Mouse (Mus musculus) cerebral cortex, adult 2 months (tissue): ENCODE results near the gene Map4k2.

ENCODE experiments used
- WGBS: fragments of 180-500 bp; shearing (Covaris S2); methylation state at CpG from one replicate; pipeline ENCODE4 v1.1.7; 2018; 5-methylcytosine and 5-hydroxymethylcytosine counted together

The Map4k2 gene

DNA sequence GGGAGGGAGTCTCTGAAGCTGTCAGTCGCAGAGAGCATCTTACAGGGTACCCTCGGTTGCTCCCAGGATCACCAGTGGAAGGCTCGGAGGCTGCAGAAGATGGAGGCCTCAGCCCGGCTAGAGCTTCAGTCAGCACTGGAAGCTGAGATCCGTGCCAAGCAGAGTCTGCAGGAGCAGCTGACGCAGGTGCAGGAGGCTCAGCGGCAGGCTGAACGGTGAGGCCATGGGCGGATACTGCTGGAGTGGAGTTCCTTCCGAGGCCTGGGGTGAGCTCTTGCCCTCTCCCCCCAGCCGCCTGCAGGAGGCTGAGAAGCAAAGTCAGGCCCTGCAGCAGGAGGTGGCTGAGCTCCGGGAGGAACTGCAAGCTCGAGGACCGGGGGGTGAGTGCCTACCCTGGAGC, 25.4 kb upstream of the Map4k2 start:
- 79% methylated on average over 14 of the region's 14 CpGs for WGBS

DNA sequence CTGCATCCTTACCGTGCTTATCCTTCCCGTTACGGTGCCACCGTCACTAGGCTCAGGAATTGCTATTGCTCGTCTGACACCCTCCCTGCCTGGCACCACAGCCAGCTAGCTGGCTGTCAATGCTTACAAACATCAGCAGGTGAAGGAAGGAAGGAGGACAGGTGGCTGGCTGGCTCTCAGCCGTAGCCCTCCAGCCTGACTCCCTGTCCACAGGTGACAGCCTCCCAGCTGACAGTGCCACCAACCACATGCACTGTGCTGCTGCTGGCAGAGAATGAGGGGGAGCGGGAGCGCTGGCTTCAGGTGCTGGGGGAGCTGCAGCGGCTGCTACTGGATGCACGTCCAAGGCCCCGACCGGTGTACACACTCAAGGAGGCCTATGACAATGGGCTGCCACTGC, 22.8 kb upstream of the Map4k2 start:
- WGBS: 90% methylated on average over 12 of the region's 12 CpGs

DNA sequence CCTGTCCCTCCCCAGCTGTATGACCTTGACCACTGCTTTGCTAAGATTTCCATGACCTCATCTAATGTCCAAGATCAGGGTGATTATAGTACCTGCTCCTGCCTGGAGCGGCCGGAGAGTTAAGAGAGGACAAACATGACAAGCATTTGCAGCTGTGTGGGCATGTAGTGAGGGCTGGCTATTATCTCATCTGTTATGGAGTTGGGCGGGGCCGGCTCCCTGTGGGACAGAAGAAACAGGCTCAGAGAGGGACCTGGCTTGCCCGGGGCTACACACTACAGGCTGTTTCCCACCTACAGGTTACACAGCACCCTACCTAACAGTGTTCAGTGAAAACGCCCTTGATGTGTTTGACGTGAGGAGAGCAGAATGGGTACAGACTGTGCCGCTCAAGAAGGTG, 19.6 kb upstream of the Map4k2 start:
- WGBS: 87% methylated on average over 8 of the region's 8 CpGs

DNA sequence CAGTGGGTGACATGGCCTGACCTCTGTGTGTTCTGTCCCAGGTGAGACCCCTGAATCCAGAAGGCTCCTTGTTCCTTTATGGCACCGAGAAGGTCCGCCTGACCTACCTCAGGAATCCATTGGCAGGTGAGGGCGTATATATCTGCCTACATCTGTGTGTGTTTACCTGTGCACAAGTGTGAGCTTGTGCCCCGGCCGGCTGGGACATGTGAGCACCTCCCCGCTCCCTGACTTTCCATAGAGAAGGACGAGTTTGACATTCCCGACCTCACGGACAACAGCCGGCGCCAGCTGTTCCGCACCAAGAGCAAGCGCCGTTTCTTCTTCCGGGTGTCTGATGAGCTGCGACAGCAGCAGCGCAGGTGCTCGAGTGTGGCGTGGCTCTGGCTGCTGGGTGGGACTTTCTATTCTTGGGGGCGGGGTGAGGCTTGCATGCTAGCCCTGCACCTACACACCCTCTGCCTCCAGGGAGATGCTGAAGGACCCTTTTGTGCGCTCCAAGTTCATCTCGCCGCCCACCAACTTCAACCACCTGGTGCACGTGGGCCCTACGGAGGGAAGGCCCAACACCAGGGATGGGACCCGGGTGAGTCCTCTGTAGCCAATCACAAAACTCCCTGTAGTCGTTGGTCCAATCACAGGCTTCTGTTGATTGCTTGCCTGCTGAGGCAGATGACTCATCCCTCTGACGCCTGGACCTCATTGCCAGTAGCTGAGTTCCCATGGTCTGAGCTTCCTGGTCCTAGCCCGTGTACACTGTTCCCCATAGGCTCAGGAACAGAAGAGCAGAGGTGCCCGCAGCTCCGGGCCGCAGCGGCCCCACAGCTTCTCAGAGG, 18.9 kb upstream of the Map4k2 start:
- 87% methylated on average over 33 of the region's 33 CpGs for WGBS

DNA sequence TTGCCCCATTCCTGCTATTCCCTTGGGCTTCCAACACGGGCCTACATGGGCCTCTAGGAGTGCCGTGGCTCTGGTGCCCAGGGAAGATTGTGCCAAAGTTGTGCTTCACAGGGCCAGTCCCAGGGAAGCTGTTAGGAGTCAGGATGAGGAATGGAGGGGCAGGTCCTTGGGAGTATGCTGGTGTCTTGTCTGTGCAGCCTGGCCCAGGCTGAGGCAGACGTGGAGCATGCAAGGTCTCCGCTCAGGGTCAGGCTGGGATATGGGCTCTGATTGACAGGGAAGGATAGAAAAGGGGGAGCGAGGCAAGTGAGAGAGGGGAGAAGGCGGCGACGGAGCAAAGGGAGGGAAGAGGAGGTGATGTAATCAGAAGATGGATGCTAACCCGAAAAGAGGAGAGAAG, 16.2 kb upstream of the Map4k2 start:
- 88% methylated on average over 9 of the region's 9 CpGs for WGBS

DNA sequence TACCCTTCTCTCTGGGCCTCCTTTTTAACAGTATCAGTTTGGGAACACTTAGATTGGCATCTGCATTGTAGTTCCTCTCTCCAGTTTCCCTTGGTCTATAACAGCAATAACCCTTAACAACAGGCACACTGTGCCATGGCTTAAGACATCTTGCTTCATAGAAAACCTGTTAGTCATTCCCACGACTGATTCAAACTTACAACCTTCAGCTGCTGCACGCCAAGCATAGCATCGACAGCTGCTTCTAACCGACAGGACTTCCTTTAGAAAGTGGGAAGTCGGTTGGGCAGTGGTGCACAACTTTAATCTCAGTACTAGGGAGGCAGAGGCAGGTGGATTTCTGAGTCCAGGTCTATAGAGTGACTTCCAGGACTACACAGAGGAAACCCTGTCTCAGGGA, 9.8 kb upstream of the Map4k2 start:
- WGBS: 46% methylated on average over 5 of the region's 5 CpGs

DNA sequence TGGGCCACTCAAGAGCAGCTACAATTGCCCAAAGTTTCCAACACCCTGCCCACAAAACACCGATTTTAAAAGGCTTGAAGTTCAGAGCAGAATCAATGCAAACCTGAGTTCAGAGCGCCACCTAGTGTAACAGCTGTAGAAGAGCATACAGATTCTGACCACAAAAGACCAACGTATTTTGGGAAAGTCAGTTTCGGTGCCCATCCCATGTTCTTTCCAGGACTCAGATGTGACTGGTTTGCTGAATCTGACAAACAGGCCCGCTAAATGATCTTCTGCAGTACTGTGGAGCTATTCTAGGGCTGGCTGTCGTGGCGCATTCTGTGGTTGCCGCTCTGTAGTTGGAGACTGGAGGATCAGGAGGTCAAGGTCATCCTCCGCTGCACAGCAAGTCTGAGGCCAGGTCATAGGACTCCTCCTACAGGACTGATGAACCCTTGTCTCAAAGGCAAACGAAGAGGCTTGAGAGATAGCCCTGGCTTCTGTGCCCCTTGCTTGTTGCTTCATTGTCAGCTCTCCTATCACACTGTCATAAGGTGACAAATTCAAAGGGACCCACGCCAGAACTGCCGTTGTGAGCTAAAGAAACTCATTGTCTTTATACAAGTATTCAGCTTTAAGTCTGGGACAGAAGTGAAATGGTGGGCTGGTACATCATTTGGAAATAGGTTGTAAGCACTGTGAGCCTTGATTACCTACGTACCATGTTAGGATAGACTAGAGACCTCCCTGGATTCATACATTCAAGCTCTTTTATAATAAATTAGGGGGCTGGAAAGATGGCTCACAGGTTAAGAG, 9.0 kb upstream of the Map4k2 start:
- 19% methylated on average over 13 of the region's 13 CpGs for WGBS

DNA sequence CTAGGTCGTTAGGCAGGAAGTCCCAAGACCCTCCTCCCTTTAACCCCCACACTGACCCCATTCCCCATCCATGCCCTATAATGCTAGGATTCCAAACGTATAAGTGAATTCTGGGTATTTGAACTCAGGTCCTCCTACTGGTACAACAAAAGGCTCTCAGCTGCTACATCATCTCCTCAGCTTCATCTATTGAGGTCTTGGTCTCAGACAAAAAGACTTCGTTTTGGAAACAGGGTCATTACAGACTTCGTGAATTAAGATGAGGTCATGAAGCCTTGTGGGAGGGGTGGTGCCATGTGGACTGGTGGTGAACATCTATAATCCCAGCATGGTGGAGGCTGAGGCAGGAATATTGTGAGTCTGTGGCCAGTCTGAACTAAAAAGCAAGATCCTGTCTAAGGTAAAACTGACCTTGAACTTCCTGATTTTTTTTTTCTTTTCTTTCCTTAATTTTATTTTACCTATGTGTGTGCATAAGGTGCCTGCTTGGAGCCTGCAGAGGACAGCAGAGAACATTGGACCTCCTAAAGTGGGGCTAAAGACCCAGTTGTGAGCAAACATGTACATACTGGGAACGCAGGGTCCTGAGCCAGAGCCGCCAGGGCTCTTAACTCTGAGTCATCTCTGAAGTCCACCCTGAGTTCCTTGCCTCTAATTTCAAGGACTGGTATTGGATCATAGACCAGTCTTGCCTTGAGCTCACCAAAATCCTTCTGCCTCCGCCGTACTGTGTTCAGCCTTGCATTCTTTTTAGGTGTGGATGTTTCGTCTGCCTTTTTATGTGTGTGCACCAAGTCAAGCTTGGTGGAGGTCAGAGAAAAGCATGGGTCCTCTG, 7.0 kb upstream of the Map4k2 start:
- WGBS: 57% methylated on average over 9 of the region's 9 CpGs

DNA sequence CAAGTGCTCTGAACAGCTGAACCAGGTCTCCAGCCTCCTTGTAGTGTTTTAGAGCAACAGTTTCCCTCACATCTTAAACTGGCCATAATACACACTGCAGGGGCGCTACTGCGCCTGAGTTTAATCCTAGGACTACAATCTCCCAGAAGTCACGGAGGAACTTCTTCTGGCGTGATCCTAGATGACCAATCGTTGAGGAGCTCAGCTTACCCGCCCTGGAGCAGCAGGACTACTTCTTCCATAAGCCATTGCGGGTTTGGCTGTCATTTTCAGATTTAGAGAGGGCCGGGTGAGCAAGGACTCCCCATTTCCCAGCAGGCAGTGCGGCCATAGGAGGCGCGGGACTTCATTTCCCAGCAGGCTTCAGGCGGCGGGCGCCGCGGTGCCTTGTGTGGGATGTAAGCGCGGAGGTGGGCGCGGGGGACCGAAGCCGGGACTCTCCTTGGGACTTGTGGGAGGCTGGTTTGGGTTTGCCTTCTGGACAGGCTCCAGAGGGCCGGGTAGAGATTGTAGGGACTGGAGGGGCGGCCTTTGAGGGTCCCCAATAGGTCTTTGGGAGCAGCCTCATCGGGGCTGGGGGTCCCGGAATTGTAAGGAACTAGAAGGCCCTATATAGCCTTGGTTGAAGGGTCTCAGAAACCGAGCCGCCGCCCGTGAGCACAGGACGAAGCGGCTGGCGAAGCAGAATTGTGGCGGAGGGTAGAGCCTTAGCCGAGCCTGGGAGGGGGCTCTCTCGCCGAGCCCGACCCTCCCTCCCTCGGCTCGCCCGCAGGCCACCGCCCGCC, 6.1 kb upstream of the Map4k2 start, which contains the start of gene Men1:
TSS of gene Men1 (plus strand) at position 307 of the 785 bp plus-strand sequence.
- under 1% methylated on average over 43 of the region's 43 CpGs for WGBS

DNA sequence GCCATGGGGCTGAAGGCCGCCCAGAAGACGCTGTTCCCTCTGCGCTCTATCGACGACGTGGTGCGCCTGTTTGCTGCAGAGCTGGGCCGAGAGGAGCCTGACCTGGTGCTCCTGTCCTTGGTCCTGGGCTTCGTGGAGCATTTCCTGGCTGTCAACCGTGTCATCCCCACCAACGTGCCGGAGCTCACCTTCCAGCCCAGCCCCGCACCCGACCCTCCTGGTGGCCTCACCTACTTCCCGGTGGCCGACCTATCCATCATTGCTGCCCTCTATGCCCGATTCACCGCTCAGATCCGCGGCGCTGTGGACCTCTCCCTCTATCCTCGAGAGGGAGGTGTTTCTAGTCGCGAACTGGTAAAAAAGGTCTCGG, 5.5 kb upstream of the Map4k2 start:
- under 1% methylated on average over 25 of the region's 25 CpGs for WGBS

DNA sequence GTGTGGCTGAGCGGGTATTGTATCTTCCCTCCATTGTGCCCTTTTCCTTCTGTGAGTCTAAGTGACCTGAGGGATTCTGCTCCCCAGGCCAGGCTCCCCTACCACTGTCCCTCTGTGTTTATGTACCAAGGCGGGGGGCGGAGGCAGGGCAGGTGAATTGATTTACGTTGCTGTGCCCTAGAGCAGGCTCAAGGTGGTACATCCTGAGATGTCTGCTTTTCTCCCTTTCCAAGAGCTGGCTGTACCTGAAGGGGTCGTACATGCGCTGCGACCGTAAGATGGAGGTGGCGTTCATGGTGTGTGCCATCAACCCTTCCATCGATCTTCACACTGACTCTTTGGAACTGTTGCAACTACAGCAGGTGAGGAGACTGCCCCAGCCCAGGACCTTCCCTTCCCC, 4.0 kb upstream of the Map4k2 start:
- 94% methylated on average over 10 of the region's 10 CpGs for WGBS

DNA sequence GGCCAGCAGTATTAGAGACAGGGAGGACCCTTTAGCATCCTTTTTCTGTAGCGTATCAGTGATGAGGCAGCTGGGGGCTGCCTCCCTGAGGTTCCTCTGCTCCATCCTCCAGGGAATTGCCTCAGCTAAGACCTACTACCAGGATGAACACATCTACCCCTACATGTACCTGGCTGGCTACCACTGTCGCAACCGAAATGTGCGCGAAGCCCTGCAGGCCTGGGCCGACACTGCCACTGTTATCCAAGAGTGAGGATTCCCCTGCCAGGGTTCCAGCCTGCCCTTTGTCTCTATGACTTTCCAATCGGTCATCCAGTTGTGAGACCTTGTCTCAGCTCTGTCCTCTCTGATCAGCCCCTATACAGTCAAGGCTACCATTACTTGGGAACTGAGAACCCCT, 2.8 kb upstream of the Map4k2 start:
- over 99% methylated on average over 7 of the region's 7 CpGs for WGBS

DNA sequence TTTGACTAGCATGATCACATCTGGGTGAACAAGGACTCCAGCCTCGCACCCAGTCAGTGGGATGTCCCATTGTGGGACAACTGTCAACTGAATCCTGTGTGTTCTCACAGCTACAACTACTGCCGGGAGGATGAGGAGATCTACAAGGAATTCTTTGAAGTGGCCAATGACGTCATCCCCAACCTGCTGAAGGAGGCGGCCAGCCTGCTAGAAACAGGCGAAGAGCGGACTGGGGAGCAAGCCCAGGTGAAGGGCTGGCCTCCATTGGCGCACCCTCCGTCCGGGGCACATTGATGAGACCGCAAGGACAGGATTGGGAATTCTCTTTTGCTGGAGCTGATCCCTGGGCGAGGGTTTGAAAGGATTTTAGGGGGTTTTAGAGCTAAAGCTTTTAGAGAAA, 2.2 kb upstream of the Map4k2 start:
- WGBS: 86% methylated on average over 11 of the region's 11 CpGs

DNA sequence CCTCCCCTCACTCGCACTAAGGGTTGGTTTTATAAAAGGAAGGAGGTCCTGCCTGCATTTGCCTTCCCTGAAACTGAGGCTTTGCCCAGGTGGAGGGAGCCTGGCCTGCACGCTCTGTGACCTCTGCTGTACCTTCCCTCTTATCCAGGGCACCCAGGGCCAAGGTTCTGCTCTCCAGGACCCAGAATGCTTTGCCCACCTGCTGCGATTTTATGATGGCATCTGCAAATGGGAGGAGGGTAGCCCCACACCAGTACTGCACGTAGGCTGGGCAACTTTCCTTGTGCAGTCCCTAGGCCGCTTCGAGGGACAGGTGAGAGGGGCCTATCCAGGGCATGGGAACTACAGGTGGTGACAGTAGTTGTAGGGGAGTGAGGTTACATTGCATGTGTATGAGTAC, 1.7 kb upstream of the Map4k2 start:
- WGBS: 93% methylated on average over 6 of the region's 6 CpGs

DNA sequence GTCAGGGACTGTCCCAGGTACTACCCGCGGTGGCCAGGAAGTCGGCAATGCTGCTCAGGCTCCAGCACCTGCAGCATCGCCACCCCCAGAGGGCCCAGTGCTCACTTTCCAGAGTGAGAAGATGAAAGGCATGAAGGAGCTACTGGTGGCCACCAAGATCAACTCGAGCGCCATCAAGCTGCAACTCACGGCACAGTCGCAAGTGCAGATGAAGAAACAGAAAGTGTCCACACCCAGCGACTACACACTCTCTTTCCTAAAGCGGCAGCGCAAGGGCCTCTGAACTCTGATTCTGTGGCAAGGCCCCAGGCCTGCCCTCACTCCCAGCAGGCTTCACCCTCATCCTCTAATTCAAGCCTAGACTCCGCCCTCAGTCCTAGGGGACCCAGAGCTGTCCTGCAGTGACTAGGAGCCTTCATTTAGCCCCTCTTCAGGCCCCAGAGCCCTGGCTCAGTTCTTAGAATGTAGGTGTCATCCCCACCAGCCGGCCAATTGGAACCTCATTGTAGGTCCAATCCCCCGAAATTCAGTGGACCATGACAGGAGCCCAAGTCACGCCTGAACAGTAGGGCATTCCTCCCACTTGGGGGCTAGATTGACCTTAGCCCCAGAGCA, 938 bp upstream of the Map4k2 start:
- WGBS: 62% methylated on average over 15 of the region's 15 CpGs

DNA sequence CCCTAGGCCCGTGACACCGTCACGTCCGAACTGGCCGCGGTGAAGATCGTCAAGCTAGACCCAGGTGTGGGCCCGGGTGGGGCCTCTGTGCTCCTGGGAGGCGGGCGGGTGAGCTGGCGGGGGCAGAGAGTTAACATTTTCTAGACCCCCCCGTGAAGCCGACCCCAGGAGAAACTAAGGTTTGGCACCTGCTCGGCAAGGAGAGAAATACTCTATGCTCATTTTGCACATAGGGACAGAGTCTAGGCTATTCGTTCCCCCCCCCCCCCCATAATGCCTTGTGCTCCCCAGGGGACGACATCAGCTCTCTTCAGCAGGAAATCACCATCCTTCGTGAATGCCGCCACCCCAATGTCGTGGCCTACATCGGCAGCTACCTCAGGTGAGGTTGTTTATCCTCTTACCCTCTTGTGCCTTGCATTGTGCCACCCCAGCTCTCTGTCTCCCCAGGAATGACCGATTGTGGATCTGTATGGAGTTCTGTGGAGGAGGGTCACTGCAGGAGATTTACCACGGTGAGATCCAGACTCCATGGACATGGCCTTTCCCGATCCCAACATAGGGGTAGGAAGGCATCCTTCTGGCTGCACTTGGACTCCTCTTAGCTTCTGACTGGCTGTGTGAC, 630 bp downstream of the Map4k2 start:
- 11% methylated on average over 23 of the region's 23 CpGs for WGBS

DNA sequence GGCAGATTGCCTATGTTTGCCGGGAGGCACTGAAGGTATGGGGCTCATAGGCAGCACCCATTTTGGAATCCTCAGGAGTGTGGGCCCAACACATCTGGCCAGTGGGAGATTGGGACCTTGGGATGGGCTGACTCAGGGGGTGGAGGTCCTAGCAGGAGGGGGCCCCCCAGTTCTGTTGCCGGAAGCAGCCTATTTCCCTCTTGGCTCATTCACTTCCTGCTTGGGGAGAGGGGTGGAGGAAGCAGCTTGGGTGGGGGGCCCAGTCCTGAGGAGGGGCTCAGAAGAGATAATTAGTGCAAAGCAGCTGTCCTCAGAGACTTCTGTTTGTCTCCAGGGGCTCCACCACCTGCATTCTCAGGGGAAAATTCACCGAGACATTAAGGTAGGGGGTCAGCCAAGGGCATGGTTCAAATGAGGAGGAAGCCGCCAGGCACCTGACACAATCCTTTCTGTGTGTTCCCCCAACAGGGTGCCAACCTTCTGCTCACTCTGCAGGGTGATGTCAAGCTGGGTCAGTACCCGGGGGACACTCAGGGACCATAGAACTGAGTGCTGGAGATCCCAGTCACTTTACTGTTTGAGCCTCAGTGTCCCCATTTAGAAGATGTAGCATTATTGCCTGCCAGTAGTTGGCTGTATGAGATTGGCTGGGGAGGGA, 1.5 kb downstream of the Map4k2 start:
- WGBS: 67% methylated on average over 5 of the region's 5 CpGs

DNA sequence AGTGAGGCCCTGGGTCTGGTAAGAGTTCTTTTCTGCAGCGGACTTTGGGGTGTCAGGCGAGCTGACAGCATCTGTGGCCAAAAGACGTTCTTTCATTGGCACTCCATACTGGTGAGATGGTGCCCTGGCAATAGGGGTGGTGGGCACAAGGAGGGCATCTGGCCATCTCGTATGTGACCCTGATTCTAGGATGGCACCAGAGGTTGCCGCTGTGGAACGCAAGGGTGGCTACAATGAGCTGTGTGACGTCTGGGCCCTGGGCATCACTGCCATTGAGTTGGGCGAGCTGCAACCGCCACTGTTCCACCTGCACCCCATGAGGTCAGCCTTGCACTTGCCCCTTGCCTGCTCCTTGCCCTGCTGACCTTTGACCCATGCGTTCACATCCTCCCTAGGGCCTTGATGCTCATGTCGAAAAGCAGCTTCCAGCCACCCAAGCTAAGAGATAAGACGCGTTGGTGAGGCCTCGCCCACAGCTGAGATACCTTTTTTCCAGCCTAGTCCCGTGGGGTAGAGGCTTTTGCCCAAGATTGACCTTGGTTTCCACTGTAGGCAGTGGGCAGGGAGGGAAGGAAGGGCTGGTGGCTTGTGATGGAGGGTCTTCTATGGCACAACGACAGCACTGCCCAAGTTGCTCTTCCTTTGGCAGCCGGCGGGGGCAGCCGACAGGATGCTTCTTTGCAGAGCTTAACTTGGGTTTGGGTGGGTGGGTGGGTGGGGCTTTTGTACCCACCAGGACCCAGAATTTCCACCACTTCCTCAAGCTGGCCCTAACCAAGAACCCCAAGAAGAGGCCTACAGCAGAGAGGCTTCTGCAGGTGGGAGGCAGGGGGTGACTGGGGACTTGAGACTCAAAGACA, 2.4 kb downstream of the Map4k2 start:
- WGBS: 82% methylated on average over 19 of the region's 19 CpGs

DNA sequence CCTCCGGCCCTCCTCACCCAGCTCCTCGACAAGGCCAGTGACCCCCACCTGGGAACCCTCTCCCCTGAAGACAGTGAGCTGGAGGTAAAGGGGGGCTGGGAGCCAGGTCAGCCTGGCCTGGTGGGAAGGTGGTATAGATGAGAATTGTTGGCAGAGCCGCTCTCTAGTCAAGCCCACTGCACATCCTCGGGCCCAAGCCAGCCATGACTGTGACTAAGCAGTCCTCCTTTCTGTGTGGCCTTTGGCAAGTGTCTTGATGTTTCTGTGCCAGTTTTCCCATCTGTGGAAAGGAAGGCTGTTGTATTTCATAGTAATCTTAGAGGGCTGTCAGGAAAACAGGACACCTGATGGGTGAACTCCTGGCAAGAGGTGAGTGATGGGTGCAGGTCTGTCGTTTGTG, 3.1 kb downstream of the Map4k2 start:
- WGBS: 71% methylated on average over 5 of the region's 5 CpGs
